Mouse (Mus musculus) adrenal gland, postnatal 4 days (tissue): ENCODE results near the gene Zfp668. TPM values are rescaled to one million over a fixed set of nuclear protein-coding genes. Genes with fewer than 3 reads are reported as not detected.
A peak's percentile ranks its signal among the peaks of the same experiment; 100 is the strongest.
"Not testable (repeated sequence)": the region's sequence is repeated elsewhere in the genome, so short reads cannot be mapped to it uniquely, and the experiment has no call there.

Source experiments
- DNase-seq, 2 experiments: peaks; one replicate each; pipeline ENCODE4 v3.0.0; 2021 to 2022; ENCODE audit warnings: low spot score in 2 of 2, mixed read lengths in 2 of 2
- total RNA-seq, 2 experiments: library from RNA; stranded (reverse); gene quantifications; 2 replicates each; pipeline ENCODE4 v1.2.3; 2021

Zfp668 gene
- total RNA-seq, 2 experiments from 2014 or later = 13.4 to 13.7 TPM

DNA sequence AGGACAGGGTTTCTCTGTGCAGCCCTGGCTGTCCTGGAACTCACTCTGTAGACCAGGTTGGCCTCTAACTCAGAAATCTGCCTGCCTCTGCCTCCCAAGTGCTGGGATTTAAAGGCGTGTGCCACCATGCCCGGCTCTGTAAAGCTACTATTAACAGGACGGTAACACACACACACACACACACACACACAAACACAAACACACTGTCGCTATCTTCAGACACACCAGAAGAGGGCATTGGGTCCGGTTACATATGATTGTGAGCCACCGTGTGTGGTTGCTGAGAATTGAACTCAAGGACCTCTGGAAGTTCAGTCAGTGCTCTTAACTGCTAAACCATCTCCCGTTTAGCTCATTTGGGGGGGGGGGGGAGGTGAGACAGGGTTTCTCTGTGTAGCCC, 19.3 kb upstream of the Zfp668 start:
- DNase-seq = not testable (repeated sequence)

DNA sequence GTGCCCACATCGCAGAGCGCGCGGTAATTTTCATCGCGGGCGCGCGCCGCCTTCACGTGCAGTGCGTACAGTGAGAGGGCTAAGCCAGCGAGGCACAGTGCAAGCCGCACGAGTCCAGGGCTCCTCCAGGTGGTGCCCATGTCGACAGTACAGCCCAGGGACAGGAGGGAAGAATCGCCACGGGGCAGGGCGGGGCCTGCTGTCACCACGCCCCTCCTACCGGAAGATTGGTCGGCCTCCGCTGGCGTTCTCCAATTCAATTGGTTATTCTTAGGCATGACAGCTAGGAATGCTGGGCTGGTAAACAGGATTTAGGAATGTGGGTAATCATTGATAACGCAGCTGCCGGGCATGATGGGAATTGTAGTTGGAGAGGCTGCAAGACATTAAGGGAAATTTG, 18.8 kb upstream of the Zfp668 start, which contains the start of the genes Gm21974 and Vkorc1:
TSS of gene Gm21974 (minus strand) at position 13 of the 400 bp plus-strand sequence.
TSS of gene Vkorc1 (minus strand) at position 176 of the 400 bp plus-strand sequence.
- DNase-seq = peak; percentile 81 to 89

- no peak for DNase-seq
Measured at GRCm38 (mm10) chr7:127894480-127894879, 17.9 kb upstream of the Zfp668 start.

GRCm38 (mm10) chr7:127890798-127891197, 14.2 kb upstream of the Zfp668 start, which contains the start of gene Prss53:
Prss53 (minus strand) TSS chr7:127890970.
- no peak for DNase-seq

- no peak for DNase-seq
Measured at GRCm38 (mm10) chr7:127888821-127889220, 12.2 kb upstream of the Zfp668 start.

DNA sequence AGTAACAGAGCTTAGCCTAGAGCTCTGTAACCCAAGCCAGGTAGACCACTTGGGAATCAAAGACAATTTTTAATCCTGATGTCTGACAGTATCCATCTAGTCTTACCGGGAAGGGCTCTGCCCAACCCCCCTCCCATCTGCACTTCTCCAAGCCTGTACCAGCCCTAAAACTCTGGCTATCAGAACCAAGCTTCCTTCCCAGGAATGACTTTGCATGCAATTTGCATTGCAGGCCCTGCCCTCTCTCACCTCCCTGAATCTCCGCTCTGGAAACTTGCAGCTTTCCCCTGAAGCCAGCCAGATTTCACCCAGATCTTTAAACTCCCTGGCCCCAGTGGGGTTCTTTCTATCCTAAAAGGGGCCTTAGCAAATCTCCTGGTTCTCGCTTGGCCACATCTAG, 11.2 kb upstream of the Zfp668 start:
- no peak for DNase-seq

DNA sequence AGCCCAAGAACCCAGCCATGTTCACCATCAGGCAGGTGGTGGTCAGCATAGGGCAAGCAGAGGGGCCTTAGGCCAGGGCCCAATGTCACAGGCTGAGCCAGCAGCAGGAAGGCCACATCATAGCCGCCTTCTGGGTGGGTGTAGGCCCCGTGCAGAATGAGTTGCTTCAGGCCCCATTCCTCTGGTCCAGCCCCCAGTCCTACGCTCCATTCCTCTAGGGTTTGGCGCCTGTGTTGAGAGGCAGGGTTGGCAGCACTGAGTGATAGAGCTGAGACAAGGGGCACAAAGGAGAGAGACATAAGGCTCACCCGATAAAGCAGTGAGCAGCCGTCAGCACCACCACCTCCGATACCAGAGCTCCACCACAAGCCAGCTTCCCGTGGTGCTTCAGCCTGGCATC, 10.6 kb upstream of the Zfp668 start:
- DNase-seq = no peak

GRCm38 (mm10) chr7:127886551-127886950, 9.9 kb upstream of the Zfp668 start:
- no peak for DNase-seq

- no peak for DNase-seq
Measured at GRCm38 (mm10) chr7:127885951-127886350, 9.3 kb upstream of the Zfp668 start.

GRCm38 (mm10) chr7:127880431-127880830, 3.8 kb upstream of the Zfp668 start:
- DNase-seq = no peak

DNA sequence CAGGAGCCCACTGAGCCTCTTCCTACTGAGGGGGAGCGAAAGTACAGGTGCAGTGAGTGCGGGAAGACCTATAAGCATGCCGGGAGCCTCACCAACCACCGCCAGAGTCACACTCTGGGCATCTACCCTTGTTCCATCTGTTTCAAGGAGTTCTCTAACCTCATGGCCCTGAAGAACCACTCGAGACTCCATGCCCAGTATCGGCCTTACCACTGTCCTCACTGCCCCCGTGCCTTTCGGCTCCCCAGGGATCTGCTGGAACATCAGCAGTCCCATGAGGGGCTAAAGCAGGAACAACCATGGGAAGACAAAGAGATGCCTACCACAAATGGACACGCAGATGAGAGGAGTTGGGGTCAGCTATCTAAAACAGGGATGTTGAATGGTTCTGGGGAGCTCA, 2.7 kb upstream of the Zfp668 start:
- no peak for DNase-seq

DNA sequence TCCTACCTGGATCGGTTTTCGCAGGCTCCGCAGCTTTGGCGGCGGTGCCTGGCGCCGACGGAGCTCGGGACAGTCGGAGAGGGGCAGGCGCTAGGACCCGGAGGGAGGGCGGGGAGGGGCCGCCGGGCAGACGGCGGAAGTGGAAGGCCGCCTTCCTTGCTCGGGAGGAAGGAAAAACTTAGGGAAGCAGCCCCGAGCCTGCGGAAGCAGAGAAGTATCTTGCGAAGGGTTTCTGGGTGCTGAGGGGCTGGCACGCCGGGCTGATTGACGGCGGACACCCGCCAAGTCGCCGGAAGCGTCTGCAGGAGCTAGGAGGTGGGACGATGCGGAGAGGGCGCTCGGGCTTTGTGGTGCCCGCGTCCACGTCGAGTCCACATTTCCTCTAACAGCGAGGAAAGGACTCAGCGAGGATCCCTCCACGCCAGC, 574 bp downstream of the Zfp668 start, which contains the start of gene Zfp646:
TSS of gene Zfp646 (plus strand) at position 181 of the 426 bp plus-strand sequence.
- DNase-seq = peak; percentile 56 to 66

GRCm38 (mm10) chr7:127875627-127876001, 1.0 kb downstream of the Zfp668 start:
- peak; percentile 77 to 82 for DNase-seq

DNA sequence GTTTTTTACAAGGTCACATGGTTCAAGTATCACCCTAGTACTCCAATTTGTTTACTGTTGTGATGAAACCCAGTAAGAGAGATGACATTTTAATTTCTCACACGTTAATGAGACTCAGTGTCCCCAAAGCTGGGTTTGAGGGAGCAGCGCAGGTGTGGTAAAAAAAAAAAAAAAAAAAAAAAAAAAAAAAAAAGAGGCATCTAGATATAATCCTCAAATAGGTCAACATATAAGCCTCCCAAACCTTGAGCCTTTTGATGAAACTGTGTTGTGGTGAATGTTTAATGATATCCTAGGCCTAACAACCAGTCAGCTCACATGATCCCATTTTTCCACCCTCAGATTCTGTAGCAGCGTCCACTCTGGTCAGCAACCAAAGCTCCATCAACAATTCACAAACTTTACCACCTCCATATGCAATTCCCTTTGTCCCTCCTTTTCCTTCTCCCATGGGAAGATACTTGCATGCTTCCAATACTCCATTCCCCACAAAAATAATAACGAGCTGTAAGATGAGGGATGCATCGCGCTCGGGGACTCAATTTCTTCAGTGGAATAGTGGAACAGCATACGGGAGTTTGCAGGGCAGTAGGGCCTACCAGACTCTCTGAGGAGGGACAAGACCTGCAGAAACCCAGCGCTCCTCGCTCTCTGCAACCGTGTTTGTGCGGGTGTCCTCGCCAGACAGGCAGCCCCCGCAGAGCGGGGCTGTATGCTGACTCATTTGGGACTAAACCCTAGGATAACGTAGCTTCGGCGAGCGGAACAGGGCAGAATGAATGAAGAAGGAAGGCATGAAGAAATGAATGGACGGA, 1.6 kb downstream of the Zfp668 start:
- no peak for DNase-seq

DNA sequence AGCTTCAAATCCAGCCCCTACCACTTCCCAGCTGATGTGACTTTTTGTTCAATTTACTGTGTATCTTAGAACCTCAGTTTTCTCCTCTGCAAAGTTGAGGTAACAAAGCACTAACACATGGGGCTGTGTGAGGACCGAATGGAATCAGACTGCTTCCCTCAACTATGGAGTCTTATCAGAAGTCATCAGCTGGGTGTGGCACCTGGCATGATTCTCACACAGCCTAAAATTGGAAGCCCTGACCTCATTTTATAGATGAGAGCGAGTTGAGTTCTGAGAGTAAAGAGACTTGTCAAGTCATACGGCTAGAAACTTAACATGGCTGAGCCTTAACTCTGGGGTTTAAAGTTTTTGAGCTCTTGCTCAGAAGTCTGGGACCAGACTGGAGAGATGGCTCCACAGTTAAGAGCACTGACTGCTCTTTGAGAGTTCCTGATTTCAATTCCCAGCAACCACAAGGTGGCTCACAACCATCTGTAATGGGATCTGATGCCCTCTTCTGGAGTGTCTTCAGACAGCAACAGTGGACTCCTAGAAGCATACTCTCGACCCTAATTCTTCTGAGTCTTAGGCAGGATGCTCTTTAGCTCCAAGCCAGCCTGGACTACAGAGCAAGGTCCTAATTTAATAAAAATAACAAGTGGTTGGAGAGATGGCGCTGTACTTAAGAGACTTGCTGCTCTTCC, 6.3 kb downstream of the Zfp668 start:
- DNase-seq = no peak

DNA sequence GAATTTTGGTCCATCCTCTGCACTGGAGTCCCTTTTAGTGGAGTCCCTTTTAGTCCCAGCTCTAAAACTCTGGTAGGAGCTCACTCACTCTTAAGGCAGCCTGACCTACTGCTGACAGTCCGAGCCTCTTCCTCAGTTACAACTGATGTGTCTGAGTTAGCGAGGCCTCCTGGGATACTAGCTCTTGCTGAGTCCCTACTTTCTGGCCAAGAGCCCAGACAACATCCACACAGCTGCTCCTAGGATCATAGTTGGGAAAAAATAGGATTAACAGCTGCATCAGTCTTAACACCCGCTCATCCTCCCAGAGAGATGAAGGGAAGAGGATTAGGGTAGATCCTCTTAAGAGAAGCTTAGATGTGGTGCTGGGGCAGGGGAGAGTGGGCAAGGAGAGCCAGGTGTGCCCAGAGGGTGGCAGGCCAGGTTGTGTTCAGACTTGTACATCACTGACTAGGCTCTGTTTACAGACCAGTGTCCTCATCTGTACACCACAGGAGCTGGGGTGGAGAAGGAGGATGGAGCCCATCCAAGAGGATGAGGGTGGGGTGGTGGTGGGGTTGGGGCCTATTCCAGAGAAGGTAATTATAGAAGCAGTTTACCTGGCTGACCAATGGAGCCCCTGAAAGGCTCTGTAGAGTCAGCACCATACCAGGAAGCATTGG, 7.3 kb downstream of the Zfp668 start:
- no peak for DNase-seq

GRCm38 (mm10) chr7:127867641-127868040, 9.0 kb downstream of the Zfp668 start:
- no peak for DNase-seq

DNA sequence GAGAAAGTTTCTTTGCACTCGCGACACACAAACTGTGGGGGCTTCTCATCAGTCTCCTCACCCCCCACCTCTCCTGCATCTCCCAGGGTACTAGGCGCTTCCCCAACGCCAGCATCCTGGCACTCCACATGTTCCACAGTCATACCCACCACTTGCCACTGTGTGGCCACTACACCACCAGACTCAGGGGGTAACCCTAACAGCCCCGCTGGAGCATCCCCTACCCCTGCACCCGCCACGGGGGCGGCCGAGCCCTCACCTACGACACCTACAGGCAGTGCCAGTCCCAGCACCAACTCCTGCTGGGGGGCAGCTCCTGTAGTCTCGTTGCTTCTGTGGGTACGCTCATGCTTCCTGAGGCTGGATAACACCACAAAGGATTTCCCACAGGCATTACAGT, 10.2 kb downstream of the Zfp668 start:
- no peak for DNase-seq

GRCm38 (mm10) chr7:127858258-127858657, 18.4 kb downstream of the Zfp668 start:
- no peak for DNase-seq

DNA sequence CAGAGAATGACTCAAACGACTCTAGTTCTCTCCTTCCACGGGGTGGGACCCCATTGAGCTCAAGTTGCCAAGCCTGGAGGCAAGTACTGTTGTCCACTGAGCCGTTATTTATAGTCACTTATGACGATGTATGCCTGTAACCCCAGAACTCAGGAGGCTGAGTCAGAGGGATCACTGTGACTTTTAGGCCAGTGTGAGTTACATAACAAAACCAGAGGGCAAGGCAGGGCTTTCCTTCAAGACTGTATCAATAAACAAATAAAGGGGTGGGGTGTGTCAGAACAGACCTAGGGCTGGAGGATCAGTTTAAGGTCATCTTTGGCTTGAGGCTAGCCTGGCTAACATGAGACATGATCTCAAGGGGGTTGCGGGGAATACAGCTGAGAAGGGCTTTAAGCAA, 25.7 kb downstream of the Zfp668 start:
- no peak for DNase-seq

DNA sequence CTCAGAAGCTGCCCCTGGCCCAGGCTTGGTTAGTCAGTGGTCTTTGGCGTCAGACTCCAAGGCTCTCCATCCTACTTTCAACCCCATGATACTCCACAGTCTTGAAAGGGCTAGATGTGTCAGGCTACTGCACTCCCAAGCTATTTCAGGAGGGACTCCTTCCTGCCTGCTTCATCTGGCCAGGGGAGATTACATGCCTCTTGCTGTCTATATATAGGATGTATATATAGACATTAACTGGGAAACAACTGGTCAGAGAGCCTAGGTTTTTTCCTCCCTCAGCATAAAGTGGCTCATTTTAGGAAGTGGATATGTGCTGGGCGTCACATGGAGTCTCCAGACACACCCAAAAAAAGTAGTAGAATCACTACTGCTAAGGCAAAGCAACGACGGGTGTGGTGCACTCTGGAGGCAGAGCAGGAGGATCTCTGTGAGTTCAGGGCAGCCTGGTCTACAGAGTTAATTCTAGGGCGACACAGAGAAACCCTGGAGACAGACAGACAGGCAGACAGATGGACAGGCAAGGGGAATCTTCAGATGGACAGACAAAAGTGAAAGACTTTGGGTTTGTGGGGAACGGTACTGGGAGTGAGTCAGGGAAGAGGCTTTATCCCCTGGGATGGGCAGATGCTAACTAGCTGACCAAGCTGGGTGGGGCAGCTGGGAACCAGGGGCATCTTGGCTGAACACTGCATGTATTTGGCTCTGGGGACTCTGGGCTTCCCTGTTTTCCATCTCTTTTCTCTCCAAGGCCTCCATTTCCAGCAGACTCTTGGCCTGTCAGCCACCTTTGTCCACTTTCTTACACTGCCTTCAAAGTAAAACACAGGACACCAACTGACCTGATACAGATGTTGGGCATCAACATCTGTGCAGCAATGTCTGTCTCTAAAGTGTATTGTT, 26.4 kb downstream of the Zfp668 start:
- no peak for DNase-seq
